Mouse (Mus musculus) heart, postnatal 0 days (tissue): ENCODE measurements around the gene Tmem206. TPM values are rescaled to one million over a fixed set of nuclear protein-coding genes. Genes with fewer than 3 reads are reported as not detected.

Experiments
- ATAC-seq: fragments of 200-750 bp; cut with Nextera tagmentation; 2 replicates; pipeline ENCODE4 v1.8.0; 2017; ENCODE audit warnings: low read depth, moderate number of reproducible peaks, moderate library complexity; ENCODE audit not compliant: insufficient read depth
- DNase-seq: peaks from one replicate; pipeline ENCODE4 v3.0.0-alpha.2; 2016; ENCODE audit warnings: low spot score
- H3K27ac ChIP-seq: fragments of 300-500 bp; sonication (generic); 2 replicates; pipeline ENCODE4 v1.5.1; 2014; ENCODE audit warnings: low read depth, mild to moderate bottlenecking
- H3K27me3 ChIP-seq: fragments of 300-500 bp; sonication (generic); 2 replicates; pipeline ENCODE4 v1.6.1; 2014; ENCODE audit warnings: low read length, mixed read lengths; ENCODE audit not compliant: control insufficient read depth, insufficient read depth
- H3K36me3 ChIP-seq: fragments of 300-500 bp; sonication (generic); replicated peaks from 2 replicates; pipeline ENCODE4 v1.6.1; 2014; ENCODE audit warnings: low read length, mixed read lengths; ENCODE audit not compliant: control insufficient read depth, insufficient read depth
- H3K4me1 ChIP-seq: fragments of 300-500 bp; sonication (generic); 2 replicates; pipeline ENCODE4 v1.6.1; 2014; ENCODE audit warnings: antibody characterized with exemption; ENCODE audit not compliant: control insufficient read depth, insufficient read depth
- H3K4me2 ChIP-seq: fragments of 300-500 bp; sonication (generic); 2 replicates; pipeline ENCODE4 v1.6.1; 2014; ENCODE audit warnings: low read depth, mild to moderate bottlenecking, low read length, moderate library complexity
- H3K4me3 ChIP-seq: fragments of 300-500 bp; sonication (generic); 2 replicates; pipeline ENCODE4 v1.5.1; 2014; ENCODE audit warnings: low read depth, low read length
- H3K9ac ChIP-seq: fragments of 300-500 bp; sonication (generic); replicated peaks from 2 replicates; pipeline ENCODE4 v1.6.1; 2014; ENCODE audit warnings: low read depth, low read length, mixed read lengths
- H3K9me3 ChIP-seq: fragments of 300-500 bp; sonication (generic); replicated peaks from 2 replicates; pipeline ENCODE4 v1.6.1; 2016; ENCODE audit warnings: low read length; ENCODE audit not compliant: control insufficient read depth
- CTCF ChIP-seq: IDR thresholded peaks from 2 replicates; pipeline ENCODE4 v1.5.1; 2016; ENCODE audit warnings: antibody characterized with exemption, control low read depth, low read depth
- EP300 ChIP-seq: IDR thresholded peaks from 2 replicates; pipeline ENCODE4 v1.6.1; 2016; ENCODE audit warnings: antibody characterized with exemption, low read depth
- WGBS: fragments of 180-500 bp; shearing (Covaris S2); extraction: QIAGEN DNeasy Blood & Tissue Kit; methylation state at CpG from one replicate; pipeline ENCODE4 v1.1.7; 2014; 5-methylcytosine and 5-hydroxymethylcytosine counted together
- polyA plus RNA-seq: library from polyadenylated mRNA; unstranded; fragments of >200 nt; fragmentation: Nextera tagmentation; extraction: Ambion mirVana; gene quantifications from 2 replicates; pipeline ENCODE4 v1.2.1, GENCODE M21; 2015
- total RNA-seq: library from RNA; depleted of rRNA; stranded (reverse); fragments of >200 nt; gene quantifications from 2 replicates; pipeline ENCODE4 v1.2.3, GENCODE M21; 2014; ENCODE audit warnings: low replicate concordance

Gene Tmem206
- total and polyA plus RNA-seq, 2 experiments from 2014 or later = 5.3 to 10.9 TPM

- WGBS = 89% methylated on average over 2 of the region's 2 CpGs
- no peaks in the 10 kb centered on the region for H3K27me3 ChIP-seq
- H3K36me3 ChIP-seq = peaks cover 52% of the 10 kb centered on the region
- no peak overlapping the region for H3K27ac ChIP-seq
- H3K9ac ChIP-seq = no peak overlapping the region
- ATAC-seq (no peak), DNase-seq (no peak)
- H3K4me2 ChIP-seq = no peak overlapping the region
- H3K4me3 ChIP-seq = no peak overlapping the region
- H3K4me1 ChIP-seq = no peaks in the 10 kb centered on the region
- no peak for TF ChIP-seq CTCF
- TF ChIP-seq EP300 = no peak
- H3K9me3 ChIP-seq = no peaks in the 10 kb centered on the region
Measured at GRCm38 (mm10) chr1:191339876-191340275, 14.2 kb downstream of the Tmem206 start.

GRCm38 (mm10) chr1:191340530-191340929 is 14.8 kb downstream of the Tmem206 start:
- DNase-seq (no peak), ATAC-seq (no peak)
- WGBS = 55% methylated on average over 4 of the region's 4 CpGs
- Histone ChIP-seq H3K4me1 (no peaks in the 10 kb centered on the region), H3K4me2 (no peak overlapping the region), H3K27me3 (no peaks in the 10 kb centered on the region), H3K36me3 (peaks cover 58% of the 10 kb centered on the region), H3K27ac (no peak overlapping the region), H3K9ac (no peak overlapping the region), H3K4me3 (no peak overlapping the region), H3K9me3 (no peaks in the 10 kb centered on the region)
- TF ChIP-seq EP300 (no peak), CTCF (no peak)

GRCm38 (mm10) chr1:191347602-191348001 is 21.9 kb downstream of the Tmem206 start:
- Histone ChIP-seq H3K36me3 (peaks cover 61% of the 10 kb centered on the region), H3K4me2 (no peak overlapping the region), H3K27me3 (no peaks in the 10 kb centered on the region), H3K4me1 (0 out of 2 replicates have a peak, but pooled peaks cover 8% of the 10 kb centered on the region), H3K4me3 (no peak overlapping the region), H3K9ac (no peak overlapping the region), H3K9me3 (no peaks in the 10 kb centered on the region), H3K27ac (no peak overlapping the region)
- no peak for TF ChIP-seq CTCF
- no peak for TF ChIP-seq EP300
- DNase-seq (no peak), ATAC-seq (no peak)
- whole genome bisulfite sequencing = 87% methylated on average over 8 of the region's 8 CpGs

- DNase-seq = no peak
- no peak for TF ChIP-seq CTCF
- no peak for TF ChIP-seq EP300
- 57% methylated on average over 2 of the region's 2 CpGs for WGBS
- H3K4me3 ChIP-seq = no peak overlapping the region
- H3K27me3 ChIP-seq = no peaks in the 10 kb centered on the region
- ATAC-seq = no peak
- H3K9ac ChIP-seq = no peak overlapping the region
- H3K36me3 ChIP-seq = peaks cover 59% of the 10 kb centered on the region
- H3K4me1 ChIP-seq = 0 out of 2 replicates have a peak, but pooled peaks cover 8% of the 10 kb centered on the region
- no peak overlapping the region for H3K4me2 ChIP-seq
- H3K9me3 ChIP-seq = no peaks in the 10 kb centered on the region
- H3K27ac ChIP-seq = no peak overlapping the region
Measured at GRCm38 (mm10) chr1:191348592-191348991, 22.9 kb downstream of the Tmem206 start.

GRCm38 (mm10) chr1:191348996-191349395 is 23.3 kb downstream of the Tmem206 start:
- H3K9me3 ChIP-seq = no peaks in the 10 kb centered on the region
- no peaks in the 10 kb centered on the region for H3K27me3 ChIP-seq
- peaks cover 59% of the 10 kb centered on the region for H3K36me3 ChIP-seq
- H3K4me2 ChIP-seq = no peak overlapping the region
- H3K9ac ChIP-seq = no peak overlapping the region
- no peak for TF ChIP-seq CTCF
- no peak for TF ChIP-seq EP300
- 19% methylated on average over 5 of the region's 5 CpGs for WGBS
- no peak overlapping the region for H3K4me3 ChIP-seq
- 0 out of 2 replicates have a peak, but pooled peaks cover 8% of the 10 kb centered on the region for H3K4me1 ChIP-seq
- ATAC-seq (peak; percentile 56), DNase-seq (no peak)
- no peak overlapping the region for H3K27ac ChIP-seq

GRCm38 (mm10) chr1:191349486-191350037 is 23.9 kb downstream of the Tmem206 start:
- DNase-seq = no peak
- Histone ChIP-seq H3K27me3 (no peaks in the 10 kb centered on the region), H3K9me3 (no peaks in the 10 kb centered on the region), H3K4me1 (0 out of 2 replicates have a peak, but pooled peaks cover 8% of the 10 kb centered on the region), H3K4me3 (no peak overlapping the region), H3K27ac (no peak overlapping the region), H3K9ac (no peak overlapping the region), H3K4me2 (no peak overlapping the region), H3K36me3 (peaks cover 64% of the 10 kb centered on the region)
- no peak for ATAC-seq
- 52% methylated on average over 23 of the region's 23 CpGs for WGBS
- TF ChIP-seq CTCF (no peak), EP300 (no peak)
